In genomic region chr2:171994861-171995260, GRCm38 (mm10) we compare ENCODE assay signal across 17 mouse cellular contexts. TPM values are rescaled to one million over a fixed set of nuclear protein-coding genes. Genes with fewer than 3 reads are reported as not detected.
DNase-seq lines count a peak whose midpoint lies in the region; ATAC-seq and TF ChIP-seq lines count a peak whose summit lies in the region.
"Had no signal": no experiment of that assay in that cellular context is flagged by ENCODE, and none has a peak within 500 bp of the region (broad histone marks: within the 10 kb centered on the region; RNA-seq: fewer than 3 reads in every experiment).

No protein-coding gene starts in this region.

- H3K27me3 ChIP-seq in ES-Bruce4 (ENCODE audit: control insufficient read depth, insufficient read depth, low read length, poor library complexity, severe bottlenecking) = no peaks in the 10 kb centered on the region
- no peaks in the 10 kb centered on the region for H3K27me3 ChIP-seq in embryonic facial prominence, embryonic 11.5 days (ENCODE audit: control insufficient read depth, insufficient read depth, low read length)
- H3K27me3 ChIP-seq: CH12.LX; embryonic facial prominence, embryonic 13.5 days; forebrain, embryonic 15.5 days; liver, embryonic 13.5 days had no signal

- H3K9ac ChIP-seq in ES-Bruce4 (ENCODE audit: low read depth, poor library complexity, severe bottlenecking) = no peak overlapping the region
- no peak overlapping the region for H3K9ac ChIP-seq in embryonic facial prominence, embryonic 11.5 days (replicated peaks; ENCODE audit: low read length)
- H3K9ac ChIP-seq: embryonic facial prominence, embryonic 13.5 days; forebrain, embryonic 15.5 days; liver, embryonic 13.5 days had no signal

- intact Hi-C loops in left cerebral cortex, postnatal 4 days (cut with DNase I) = no loop called here
- intact Hi-C loops in heart, postnatal 36 days (cut with DNase I) = no loop called here

- peak; percentile 15 for DNase-seq in left cerebral cortex, postnatal 4 days
- DNase-seq in left cerebral cortex, adult 11 months (ENCODE audit: low spot score) = no peak
- DNase-seq in NIH3T3 (ENCODE audit: low read depth) = peak; percentile 8
- peak; percentile 21 for DNase-seq in embryonic facial prominence, embryonic 11.5 days (ENCODE audit: low spot score)
- no peak for DNase-seq in urinary bladder, postnatal 36 days (ENCODE audit: low spot score in 2 of 2)
- DNase-seq in layer of hippocampus, adult 18-20 months (ENCODE audit: low spot score in 2 of 2) = no peak
- DNase-seq in heart, postnatal 36 days = no peak
- DNase-seq: cerebellum, adult 8-10 months; gastrocnemius, postnatal 25 days; kidney, postnatal 14 days; liver, embryonic 13.5 days had no signal

- no peak overlapping the region for H3K4me3 ChIP-seq in ES-Bruce4 (ENCODE audit: low read depth, low read length)
- no peak overlapping the region for H3K4me3 ChIP-seq in embryonic facial prominence, embryonic 11.5 days (ENCODE audit: low read depth, low read length)
- H3K4me3 ChIP-seq: embryonic facial prominence, embryonic 13.5 days; forebrain, embryonic 15.5 days; liver, embryonic 13.5 days had no signal

- ATAC-seq in embryonic facial prominence, embryonic 11.5 days (replicated peaks; ENCODE audit: insufficient number of reproducible peaks, low FRiP score, low TSS enrichment, low read depth) = no peak
- ATAC-seq: forebrain, embryonic 15.5 days had no signal

- TF ChIP-seq CTCF in ES-Bruce4 (IDR thresholded peaks at IDR 0.05; ENCODE audit: low read depth, low read length) = peak; percentile 44

- no peak for TF ChIP-seq EP300 in ES-Bruce4 (IDR thresholded peaks at IDR 0.05; ENCODE audit: insufficient read depth, low read depth, low read length)

- 70% methylated on average over 6 of the region's 6 CpGs for WGBS in embryonic facial prominence, embryonic 11.5 days

- H3K9me3 ChIP-seq in ES-Bruce4 (replicated peaks; ENCODE audit: control insufficient read depth, insufficient read depth, low read length, poor library complexity, severe bottlenecking) = no peaks in the 10 kb centered on the region
- H3K9me3 ChIP-seq in embryonic facial prominence, embryonic 11.5 days (replicated peaks; ENCODE audit: control insufficient read depth, low read length) = no peaks in the 10 kb centered on the region
- H3K9me3 ChIP-seq: embryonic facial prominence, embryonic 13.5 days; forebrain, embryonic 15.5 days had no signal

- H3K36me3 ChIP-seq in ES-Bruce4 (ENCODE audit: control insufficient read depth, insufficient read depth, low read length, poor library complexity, severe bottlenecking) = no peaks in the 10 kb centered on the region
- no peaks in the 10 kb centered on the region for H3K36me3 ChIP-seq in embryonic facial prominence, embryonic 11.5 days (replicated peaks; ENCODE audit: control insufficient read depth, insufficient read depth, low read depth, low read length)
- H3K36me3 ChIP-seq: embryonic facial prominence, embryonic 13.5 days; forebrain, embryonic 15.5 days; liver, embryonic 13.5 days had no signal

- peak; percentile 21 for TF ChIP-seq POLR2A in ES-Bruce4 (IDR thresholded peaks at IDR 0.05; ENCODE audit: insufficient read depth, low read length)

- H3K4me2 ChIP-seq in embryonic facial prominence, embryonic 11.5 days (ENCODE audit: low read depth, low read length) = no peak overlapping the region
- H3K4me2 ChIP-seq: embryonic facial prominence, embryonic 13.5 days; forebrain, embryonic 15.5 days; liver, embryonic 13.5 days had no signal

- no peak overlapping the region for H3K27ac ChIP-seq in ES-Bruce4 (ENCODE audit: insufficient read depth, low read length)
- no peak overlapping the region for H3K27ac ChIP-seq in embryonic facial prominence, embryonic 11.5 days (replicated peaks; ENCODE audit: low read depth, low read length)
- H3K27ac ChIP-seq: embryonic facial prominence, embryonic 13.5 days; forebrain, embryonic 15.5 days; liver, embryonic 13.5 days had no signal

- H3K4me1 ChIP-seq in ES-Bruce4 (ENCODE audit: control insufficient read depth, insufficient read depth, low read length) = peaks cover 1% of the 10 kb centered on the region
- H3K4me1 ChIP-seq in embryonic facial prominence, embryonic 11.5 days (ENCODE audit: control insufficient read depth, insufficient read depth, low read length) = no peaks in the 10 kb centered on the region
- H3K4me1 ChIP-seq: liver, embryonic 13.5 days had no signal

RNA-seq across cellular contexts. Expression of gene Cbln4, which starts 48.4 kb away (rescaled TPM):
- 10 to 100 TPM in 1 of 2 experiments, 1 to 10 TPM in 1; 7.8 to 12.3 TPM for total RNA-seq in left cerebral cortex, postnatal 4 days (2021)
- 0.53 TPM in 1 of 2 replicates, not detected in the other for polyA plus RNA-seq in ES-Bruce4 (2011; ENCODE audit: insufficient read depth, insufficient read length, low read depth, missing spikeins)
- 3.5 and 4.1 TPM in 2 replicates for polyA plus RNA-seq in embryonic facial prominence, embryonic 11.5 days (2014; fragmentation: Nextera tagmentation; extraction: Ambion mirVana)
- 1 to 10 TPM; 6.0 to 6.4 TPM for total RNA-seq in layer of hippocampus, adult 18-20 months (2021)
- not detected for total RNA-seq in heart, postnatal 36 days (2021)
- total RNA-seq: CH12.LX; gastrocnemius, postnatal 25 days; megakaryocyte progenitor cell, adult 5-6 weeks had no signal
- polyA plus RNA-seq: spleen, adult 2 months had no signal

Comparison
In these comparisons a context has a peak if more than half of its experiments do, and no peak if none do; other contexts are left out.
1. DNase-seq: peak in left cerebral cortex, postnatal 4 days (single experiment), NIH3T3 (single experiment) and embryonic facial prominence, embryonic 11.5 days (single experiment); none in left cerebral cortex, adult 11 months (single experiment), urinary bladder, postnatal 36 days (0 of 2), layer of hippocampus, adult 18-20 months (0 of 2) and heart, postnatal 36 days (0 of 2).
2. RNA of gene Cbln4, which starts 48.4 kb away (total RNA-seq): 7.8 to 12.3 TPM in left cerebral cortex, postnatal 4 days and 6.0 to 6.4 TPM in layer of hippocampus, adult 18-20 months; not detected in heart, postnatal 36 days; every median in the first group is over 4 times any median in the second.